Mouse (Mus musculus): ENCODE results near the gene Kcnrg.

Kcnrg gene

DNA sequence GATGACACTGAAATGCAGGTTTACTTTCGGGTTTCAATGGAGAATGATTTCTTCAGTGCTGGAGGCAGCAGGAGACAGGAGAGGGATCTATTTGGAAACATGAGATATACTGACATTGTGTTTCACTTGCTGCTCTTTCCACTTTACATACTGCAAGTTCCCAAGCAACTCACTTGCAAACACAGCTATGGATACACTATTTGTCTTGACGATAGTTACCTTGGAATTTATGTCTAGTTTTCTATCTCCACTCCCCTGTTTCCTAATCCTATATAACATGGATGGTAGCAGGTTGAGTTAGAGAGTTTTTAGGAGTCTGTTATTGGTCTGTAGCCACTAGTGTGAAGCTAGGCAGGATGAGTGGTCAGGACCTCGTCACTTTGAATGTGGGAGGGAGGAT lies at the start of gene Kcnrg:
Gene Kcnrg, plus strand, starts transcription at position 301 of the 400 bp plus-strand sequence.
- 91% methylated on average over 3 of the region's 3 CpGs for WGBS

DNA sequence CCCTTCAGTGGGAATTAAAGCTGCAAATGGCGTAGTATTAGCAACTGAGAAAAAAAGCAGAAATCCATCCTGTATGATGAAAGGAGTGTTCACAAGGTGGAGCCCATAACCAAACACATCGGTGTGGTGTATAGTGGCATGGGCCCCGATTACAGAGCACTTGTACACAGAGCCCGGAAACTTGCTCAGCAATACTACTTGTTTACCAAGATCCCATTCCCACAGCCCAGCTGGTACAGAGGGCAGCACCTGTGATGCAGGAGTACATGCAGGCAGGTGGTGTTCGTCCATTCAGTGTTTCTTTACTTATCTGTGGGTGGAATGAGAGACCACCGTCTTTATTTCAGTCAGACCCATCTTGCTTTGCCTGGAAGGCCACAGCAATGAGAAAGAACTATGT lies 48.4 kb upstream of the Kcnrg start:
- WGBS: 93% methylated on average over 6 of the region's 6 CpGs

DNA sequence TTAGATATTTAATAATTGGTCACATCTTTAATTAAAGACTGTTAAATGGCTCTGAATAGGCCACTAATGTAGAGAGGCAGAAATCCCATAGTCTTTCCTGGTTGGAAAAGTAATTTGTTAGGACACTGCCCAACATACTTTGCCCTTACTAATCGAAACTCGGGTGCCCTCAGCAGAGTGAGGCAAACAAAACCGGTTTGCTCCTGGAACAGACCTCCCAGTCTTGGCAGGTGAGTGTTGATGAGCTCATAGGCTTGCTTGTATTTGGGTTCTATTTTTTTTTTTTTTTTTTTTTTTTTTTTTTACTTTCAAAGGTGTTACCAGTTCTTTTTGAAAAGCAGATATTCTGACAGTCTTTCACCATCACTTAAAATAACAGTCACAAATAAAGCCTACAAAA lies 47.4 kb upstream of the Kcnrg start:
- WGBS: 77% methylated on average over 3 of the region's 3 CpGs

DNA sequence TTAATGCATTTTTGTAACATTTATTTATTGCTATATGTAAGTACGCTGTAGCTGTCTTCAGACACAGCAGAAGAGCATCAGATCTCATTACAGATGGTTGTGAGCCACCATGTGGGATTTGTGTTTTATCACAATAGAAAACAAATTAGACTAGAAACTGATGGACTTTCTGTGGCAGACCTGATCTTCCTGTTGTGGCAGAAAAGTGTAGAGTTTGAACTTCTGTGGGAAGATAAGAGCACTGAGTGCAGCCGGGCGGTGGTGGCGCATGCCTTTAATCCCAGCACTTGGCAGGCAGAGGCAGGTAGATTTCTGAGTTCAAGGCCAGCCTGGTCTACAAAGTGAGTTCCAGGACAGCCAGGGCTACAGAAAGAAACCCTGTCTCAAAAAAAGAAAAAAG lies 41.0 kb upstream of the Kcnrg start:
- 89% methylated on average over 4 of the region's 4 CpGs for WGBS

DNA sequence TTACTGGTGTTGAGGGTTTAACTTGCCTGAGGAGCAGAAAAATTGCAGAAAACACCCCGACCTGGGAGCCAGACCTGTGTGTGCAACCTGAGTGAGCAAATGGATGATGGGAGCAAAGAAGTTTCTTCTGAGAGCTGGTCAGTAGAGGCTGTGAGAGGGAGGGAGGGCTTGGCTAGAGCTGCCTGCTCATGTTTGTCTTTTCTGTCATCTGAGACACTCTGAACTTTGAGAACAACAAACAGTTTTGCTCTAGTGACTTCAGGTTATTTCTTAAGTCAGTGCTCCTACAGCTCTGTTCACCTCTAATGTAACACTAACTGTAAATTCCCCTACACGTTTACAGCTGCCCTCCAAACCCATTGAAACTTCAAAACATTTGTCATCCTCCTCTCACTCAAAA lies 37.9 kb upstream of the Kcnrg start:
- 76% methylated on average over 2 of the region's 2 CpGs for WGBS

DNA sequence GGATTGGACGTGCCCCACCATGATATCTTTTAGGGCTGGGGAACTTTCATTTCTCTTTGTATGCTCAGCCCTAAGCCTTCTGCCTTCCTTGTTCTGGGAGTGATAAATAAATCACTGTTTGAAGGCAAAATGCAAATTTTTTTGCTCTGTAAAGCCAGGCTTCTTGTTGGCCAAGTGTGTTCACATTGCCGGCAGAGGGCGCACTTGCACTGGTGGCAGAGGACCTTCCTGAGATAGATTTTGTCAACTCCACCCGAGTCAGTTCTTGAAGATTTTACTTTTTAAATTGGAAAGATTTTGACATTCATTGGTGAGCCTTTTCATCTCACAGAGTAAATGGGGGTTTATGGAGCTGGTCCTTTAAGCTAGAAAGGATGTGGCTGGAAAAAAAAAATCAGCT lies 35.9 kb upstream of the Kcnrg start:
- WGBS: 11% methylated on average over 4 of the region's 4 CpGs

DNA sequence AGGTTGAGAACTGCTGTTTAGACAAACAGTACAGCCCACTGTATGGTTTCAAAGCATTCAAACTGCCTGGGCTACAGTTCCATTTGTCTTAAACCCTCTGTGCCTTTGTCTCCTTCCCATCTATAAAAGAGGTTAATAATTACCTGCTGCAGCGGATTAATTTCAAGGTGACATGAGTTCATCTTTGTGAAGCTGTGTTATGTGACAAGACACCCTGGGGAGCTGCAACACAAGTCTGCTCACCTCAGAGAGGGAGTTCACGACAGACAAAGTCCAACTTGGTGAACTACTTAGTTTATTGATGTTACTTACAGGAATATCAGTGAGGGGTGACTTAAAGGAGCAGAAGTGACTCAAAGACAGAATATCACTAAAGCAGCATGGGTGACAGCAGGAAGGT lies 35.1 kb upstream of the Kcnrg start:
- WGBS: 82% methylated on average over 2 of the region's 2 CpGs

DNA sequence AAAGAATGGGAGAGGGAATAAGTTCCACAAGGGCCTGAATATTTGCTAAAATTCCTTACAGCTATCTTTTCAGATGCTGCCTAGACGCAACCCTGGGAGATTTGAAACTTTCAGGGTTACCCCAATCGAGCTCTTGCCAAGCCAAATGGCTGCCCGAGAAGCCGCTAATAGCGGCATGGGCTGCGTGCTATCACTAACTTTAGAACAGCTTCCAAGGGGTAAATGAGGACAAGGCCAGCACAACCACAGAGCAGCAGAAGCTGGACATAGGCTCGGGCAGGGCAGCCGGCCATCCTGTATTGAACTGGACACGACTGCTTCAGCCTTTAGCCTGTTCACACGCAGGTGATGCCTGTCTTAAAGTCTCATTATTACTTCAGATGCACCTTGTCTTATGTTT lies 32.2 kb upstream of the Kcnrg start:
- WGBS: 78% methylated on average over 10 of the region's 10 CpGs

DNA sequence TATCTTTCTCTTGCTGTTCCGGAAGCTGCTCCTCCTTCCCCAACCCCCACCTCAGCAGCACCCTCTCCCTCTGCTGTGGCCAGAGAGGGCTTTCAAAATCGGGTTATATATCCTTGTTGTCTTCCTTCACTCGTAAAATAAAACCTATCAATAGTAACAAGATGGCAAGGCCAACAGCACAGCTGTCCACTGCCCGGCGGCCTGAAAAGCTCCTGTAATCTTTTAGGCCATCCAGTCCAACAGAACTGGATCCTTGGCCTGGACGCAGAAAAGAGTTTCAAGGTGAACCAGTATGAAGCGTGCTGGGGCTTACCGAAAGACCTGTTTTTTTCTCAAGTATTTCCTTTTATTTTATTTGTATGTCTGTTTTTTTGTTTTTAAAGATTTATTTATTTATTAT lies 31.3 kb upstream of the Kcnrg start:
- 87% methylated on average over 8 of the region's 8 CpGs for WGBS

DNA sequence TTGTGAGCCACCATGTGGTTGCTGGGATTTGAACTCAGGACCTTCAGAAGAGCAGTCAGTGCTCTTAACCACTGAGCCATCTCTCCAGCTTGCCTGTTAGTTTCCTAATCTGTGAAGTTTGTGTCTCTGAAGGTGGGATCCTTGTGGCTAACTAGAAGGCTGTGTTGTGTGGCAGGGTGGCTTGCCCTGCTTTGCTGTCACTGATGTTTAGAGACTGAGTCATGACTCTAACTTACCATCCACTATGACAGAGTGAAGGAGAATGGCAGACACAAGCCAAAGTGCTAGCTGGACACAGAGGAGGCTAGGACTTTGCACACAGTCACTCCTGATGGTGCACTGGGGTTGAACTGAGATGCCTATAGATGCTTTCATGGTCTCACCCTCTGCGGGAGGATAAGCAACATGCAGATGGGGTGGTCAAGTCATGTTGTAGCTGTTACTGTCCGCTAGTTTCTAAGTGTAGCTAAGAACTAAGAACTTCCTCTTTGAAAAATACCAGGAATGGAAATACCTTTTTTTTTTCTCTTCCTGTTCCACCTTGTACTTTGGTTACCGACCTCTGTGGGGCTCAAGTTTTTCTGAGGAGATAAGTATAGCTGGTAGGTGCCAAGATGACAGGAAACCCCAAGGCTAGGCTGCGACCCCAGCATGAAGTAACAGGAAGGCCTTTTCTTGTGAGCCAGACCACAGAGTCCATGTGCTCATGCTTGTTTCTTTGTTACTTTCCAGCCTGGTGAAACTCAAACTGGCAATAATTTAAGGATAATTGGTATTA lies 17.8 kb upstream of the Kcnrg start:
- WGBS: 75% methylated on average over 4 of the region's 4 CpGs

DNA sequence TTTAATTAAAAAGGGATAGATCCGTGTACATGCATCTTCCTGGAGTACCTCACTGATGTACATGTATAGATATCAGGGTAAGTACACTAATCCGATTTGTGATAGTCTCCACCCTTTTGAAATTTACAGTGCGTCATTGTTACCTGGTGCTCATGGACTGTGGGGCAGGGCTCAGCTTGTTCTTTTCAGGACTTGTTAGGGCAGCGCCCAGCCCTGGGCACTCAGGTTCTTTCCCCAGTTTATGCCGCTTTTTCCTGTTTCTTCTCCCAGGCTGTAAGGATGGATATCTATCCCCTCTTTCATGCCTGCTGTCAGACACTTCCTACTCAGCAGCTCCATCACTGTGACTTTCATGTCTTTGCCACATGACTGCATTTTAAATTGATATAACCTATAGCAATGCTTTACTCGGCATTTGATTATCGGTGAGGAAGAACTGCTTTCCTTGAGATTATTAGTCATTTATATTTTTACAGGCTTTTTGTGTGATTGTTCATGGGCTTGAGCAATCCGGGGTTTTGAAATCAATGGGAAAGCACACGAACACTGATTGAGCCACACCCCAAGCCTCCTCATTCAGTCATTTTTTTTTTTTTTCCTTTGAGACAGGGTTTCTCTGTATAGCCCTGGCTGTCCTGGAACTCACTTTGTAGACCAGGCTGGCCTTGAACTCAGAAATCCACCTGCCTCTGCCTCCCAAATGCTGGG lies 10.4 kb upstream of the Kcnrg start:
- WGBS: 91% methylated on average over 9 of the region's 9 CpGs

DNA sequence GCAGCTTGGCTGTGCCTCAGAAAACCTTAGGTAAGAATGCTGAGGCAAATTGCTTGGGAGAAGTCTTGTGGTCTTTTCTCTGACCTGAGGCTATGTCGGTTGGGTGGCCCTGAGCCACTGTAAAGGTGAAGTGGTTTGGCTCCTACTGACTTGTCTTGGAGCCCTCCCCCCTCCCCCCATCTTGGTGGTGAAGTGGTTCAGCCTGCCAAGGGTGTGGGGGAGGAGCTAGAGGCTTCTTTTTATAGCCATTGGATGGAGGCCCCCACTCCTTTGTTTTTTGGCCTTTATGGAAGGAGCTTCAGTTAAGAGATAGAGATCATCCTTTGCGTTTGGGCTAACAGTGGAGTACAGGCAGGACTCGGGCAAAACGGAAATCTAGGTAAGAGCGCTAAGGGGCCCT lies 9.3 kb upstream of the Kcnrg start, which contains the start of gene Trim13:
Gene Trim13, plus strand, starts transcription at position 280 of the 400 bp plus-strand sequence.
- 77% methylated on average over 5 of the region's 5 CpGs for WGBS

DNA sequence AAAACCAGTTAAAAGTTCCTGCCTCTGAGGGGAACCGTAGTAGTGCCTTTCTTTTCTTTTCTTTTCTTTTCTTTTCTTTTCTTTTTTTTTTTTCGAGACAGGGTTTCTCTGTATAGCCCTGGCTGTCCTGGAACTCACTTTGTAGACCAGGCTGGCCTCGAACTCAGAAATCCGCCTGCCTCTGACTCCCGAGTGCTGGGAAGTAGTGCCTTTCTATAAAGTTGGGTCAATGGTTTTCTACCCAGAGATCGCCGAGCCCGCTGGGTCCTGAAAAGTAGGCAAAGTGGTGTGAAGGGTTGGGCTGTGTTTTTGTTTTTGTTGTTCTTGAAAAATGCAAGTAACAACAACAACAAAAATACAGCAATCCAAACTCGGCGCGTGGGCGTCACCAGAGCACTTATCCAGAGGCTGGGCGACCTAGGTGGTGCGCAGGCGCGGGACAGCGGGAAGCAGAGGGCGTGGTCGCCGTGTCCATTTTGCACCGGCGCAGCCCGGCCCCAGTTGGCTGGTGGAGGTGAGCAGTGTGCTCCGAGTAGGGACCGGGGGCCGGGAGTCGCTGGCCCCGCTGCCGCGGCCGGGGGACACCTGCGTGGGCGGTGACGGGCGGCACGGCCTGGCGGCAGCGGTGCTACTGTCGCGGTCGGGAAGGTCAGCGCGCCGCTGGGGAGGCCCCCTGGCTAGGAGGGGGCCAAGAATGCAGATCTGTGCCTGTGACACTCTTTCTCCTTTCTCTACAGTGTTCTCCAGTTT lies 8.0 kb upstream of the Kcnrg start:
- 4% methylated on average over 44 of the region's 44 CpGs for WGBS

DNA sequence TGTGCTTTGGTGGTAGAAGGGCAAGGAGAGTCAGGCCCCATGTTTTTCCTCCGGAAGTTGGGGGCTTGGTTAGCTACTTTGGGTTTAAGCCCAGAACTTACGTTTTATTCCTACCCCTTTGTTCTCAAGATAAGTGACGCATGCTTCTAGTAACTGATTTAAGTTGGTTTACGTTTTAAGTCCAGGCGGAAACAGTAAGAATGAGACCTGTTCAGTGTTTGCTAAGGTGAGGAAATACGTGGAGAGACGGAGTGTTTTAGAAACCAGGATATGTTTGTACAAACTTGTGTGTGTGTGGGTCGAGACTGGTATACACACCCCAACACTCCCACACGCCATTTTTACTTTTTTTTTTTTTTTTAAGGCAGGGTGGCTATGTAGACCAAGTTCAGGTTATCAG lies 5.9 kb upstream of the Kcnrg start:
- WGBS: 66% methylated on average over 9 of the region's 9 CpGs

DNA sequence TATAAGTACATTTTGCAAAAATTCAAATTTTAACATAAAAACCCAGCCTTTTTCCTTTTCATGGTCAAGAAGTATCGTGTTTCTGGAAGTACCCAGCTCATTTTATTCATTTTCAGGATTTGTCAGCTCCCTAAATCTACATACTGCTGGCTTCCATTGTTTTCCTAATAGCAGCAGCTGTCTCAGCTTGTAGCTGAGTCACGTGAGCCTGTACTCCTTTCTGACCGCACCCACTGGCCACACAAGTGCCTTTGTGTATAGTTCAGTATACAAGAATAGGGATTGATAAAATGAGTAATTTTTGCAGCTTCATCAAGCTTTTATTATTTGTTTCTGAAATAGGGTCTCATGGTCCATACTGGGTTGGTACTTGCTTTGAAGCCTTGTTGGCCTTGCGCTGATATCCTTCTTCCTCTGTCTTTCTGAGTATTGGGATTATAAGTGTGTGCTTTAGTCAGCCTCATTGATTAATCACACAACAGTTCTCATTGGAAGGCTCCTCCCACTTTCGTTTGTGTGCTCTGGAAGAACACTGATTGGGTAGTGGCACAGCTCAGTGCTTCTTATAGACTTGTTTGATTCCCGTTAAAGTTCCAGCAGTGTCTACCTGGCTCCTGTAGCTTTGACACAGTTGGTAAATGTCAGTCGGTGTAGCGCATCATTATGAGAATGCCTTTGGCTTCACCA lies 4.0 kb upstream of the Kcnrg start:
- WGBS: 68% methylated on average over 8 of the region's 8 CpGs

DNA sequence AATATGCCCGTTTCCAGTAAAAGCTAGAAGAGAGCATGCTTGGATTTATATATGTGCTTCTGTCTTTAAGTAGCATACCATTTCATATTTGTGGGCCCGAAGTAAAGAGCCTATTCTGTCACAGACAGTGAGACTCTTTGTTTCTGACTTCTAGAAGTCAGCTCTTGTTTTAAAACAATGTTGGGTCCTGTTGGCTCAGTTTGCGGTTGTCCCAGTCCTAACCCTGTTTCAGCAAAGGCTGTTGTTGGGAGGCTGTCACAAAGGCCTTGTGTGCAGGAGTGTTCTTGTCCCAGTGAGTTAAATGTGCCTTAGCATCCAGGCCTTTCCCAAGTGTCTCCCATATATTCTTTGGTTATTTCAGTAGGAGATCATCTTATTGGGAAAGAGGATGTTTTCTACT lies 3.2 kb upstream of the Kcnrg start:
- 72% methylated on average over 3 of the region's 3 CpGs for WGBS

DNA sequence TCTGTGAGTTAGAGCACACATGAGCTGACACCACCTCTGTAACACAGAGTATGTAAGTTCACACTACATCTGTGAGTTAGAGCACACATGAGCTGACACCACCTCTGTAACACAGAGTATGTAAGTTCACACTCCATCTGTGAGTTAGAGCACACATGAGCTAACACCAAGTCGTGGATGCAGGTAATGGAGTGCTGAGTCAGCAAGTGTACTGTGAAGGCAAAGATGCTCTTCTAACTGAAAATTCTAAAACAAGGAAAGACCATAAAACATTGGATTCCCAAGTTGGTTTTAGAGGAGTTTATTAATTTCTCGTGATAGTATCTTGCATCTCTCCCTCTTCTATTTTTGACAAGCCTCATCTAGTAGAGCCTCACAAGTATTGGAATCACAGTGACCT lies 1.2 kb upstream of the Kcnrg start:
- WGBS: 75% methylated on average over 2 of the region's 2 CpGs

DNA sequence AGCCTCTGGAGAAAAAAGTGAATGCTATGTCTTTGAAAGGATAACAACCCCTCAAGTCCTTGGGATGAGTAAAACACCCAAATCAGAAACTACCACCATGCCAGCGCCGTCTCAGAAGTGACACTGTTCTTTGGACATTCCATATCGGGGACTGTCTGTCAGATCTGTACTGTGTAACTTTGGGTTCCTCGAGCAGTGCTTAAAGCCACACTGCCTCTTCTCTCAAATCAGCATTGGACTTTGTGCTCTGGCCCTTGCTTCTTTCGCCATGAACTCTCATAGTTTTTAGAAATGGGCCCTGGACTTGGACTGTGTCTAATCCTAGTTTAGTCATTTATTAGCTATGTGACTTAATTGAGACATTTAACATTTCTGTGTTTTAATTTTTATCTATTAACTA lies 4.5 kb downstream of the Kcnrg start:
- WGBS: 93% methylated on average over 5 of the region's 5 CpGs

DNA sequence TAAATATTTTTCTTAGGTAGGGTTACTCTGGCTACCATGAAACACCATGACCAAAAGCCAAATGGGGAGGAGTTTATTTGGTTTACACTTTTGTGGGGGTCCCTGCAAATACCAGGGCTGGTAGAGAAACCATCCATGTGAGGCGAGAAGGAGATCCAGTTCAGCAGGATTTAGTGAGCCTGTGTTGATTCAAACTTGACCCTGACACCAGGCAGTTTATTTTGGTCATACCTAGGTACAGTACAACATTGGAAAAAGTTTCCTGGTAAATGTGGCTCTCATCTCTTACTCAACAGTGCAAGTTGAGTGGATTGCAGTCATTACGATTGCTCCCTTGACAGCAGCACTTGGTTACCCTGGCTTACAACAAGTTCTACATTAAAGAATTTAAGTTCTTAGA lies 6.1 kb downstream of the Kcnrg start:
- 98% methylated on average over 2 of the region's 2 CpGs for WGBS

DNA sequence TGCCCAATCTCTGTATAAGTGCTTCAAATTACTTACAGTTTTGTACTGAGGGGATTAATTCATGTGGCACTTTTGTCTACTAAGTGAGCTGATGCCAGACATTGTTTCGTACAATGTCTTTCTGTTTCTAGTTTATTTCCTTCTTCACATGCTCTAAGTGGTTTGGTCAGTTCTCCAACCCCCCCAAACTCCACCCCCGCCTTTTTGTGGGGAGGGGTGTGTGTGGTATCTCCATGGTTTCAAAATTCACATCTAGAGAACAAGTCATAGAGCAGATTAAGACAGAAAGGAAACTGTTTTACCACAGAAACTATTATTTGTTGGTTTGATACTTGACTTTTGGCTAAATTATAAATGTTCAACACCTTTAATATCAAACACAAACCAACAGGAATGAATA lies 13.1 kb downstream of the Kcnrg start:
- 78% methylated on average over 2 of the region's 2 CpGs for WGBS

DNA sequence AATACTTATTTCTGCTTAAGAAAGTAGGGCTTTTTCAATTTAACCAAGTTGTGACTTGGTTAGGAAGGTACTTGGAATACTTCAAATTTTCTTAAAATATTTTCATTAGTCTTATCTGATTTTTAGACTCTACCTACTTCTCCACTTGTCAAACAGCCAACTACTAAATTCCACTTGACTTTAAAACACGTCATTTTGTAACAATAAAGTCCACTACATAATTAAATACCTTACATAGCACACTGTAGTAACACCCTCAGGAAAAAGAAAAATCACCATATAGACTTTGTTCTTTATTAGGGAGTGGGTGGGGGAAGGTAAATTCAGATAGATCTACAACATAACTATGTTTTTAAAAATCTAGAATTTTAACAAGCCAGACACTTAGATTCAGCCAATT lies 35.4 kb downstream of the Kcnrg start:
- 69% methylated on average over 1 of the region's 1 CpGs for WGBS

DNA sequence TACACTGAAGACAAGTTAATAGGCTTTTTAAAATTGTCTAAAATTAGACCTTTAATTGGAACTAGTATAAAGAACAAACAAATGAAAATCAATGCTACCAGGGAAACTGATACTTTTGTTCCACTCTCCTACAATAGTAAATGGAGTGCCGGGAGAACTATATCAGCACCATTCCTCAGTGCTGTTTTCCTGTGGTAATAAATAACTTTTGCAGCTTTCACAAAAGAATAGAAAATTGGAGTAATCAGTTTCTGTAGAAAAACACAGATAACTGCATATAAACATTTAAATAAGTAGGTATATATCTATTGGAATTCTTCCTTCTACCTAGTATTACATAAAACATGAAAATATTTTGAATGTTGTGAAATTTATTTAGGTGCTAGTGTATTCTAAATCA lies 38.3 kb downstream of the Kcnrg start:
- WGBS: 46% methylated on average over 1 of the region's 1 CpGs
